Mouse (Mus musculus) midbrain, embryonic 10.5 days (tissue): ENCODE data around the gene Itga3. TPM values are rescaled to one million over a fixed set of nuclear protein-coding genes. Genes with fewer than 3 reads are reported as not detected.

Experiments used
- DNase-seq: peaks from one replicate; pipeline ENCODE4 v3.0.0-alpha.2; 2017; ENCODE audit warnings: low spot score
- H3K27ac ChIP-seq: fragments of 300-500 bp; sonication (generic); replicated peaks from 2 replicates; pipeline ENCODE4 v1.5.1; 2016; ENCODE audit warnings: mild to moderate bottlenecking
- H3K27me3 ChIP-seq: fragments of 300-500 bp; sonication (generic); 2 replicates; pipeline ENCODE4 v1.6.1; 2016; ENCODE audit warnings: low read depth, mild to moderate bottlenecking; ENCODE audit not compliant: poor library complexity, severe bottlenecking
- H3K36me3 ChIP-seq: fragments of 300-500 bp; sonication (generic); 2 replicates; pipeline ENCODE4 v1.6.1; 2016; ENCODE audit warnings: mild to moderate bottlenecking, moderate library complexity
- H3K4me1 ChIP-seq: fragments of 300-500 bp; sonication (generic); 2 replicates; pipeline ENCODE4 v1.6.1; 2016
- H3K4me3 ChIP-seq: fragments of 300-500 bp; sonication (generic); 2 replicates; pipeline ENCODE4 v1.5.1; 2016; ENCODE audit warnings: mild to moderate bottlenecking, moderate library complexity
- H3K9me3 ChIP-seq: fragments of 300-500 bp; sonication (generic); replicated peaks from 2 replicates; pipeline ENCODE4 v1.6.1; 2016; ENCODE audit warnings: mild to moderate bottlenecking
- WGBS: fragments of 180-500 bp; shearing (Covaris S2); methylation state at CpG from one replicate; pipeline ENCODE4 v1.1.7; 2016; 5-methylcytosine and 5-hydroxymethylcytosine counted together
- polyA plus RNA-seq: library from polyadenylated mRNA; unstranded; fragments of >200 nt; fragmentation: Nextera tagmentation; extraction: Ambion mirVana; gene quantifications from 2 replicates; pipeline ENCODE4 v1.2.1, GENCODE M21; 2016

The Itga3 gene
- polyA plus RNA-seq, 1 experiment from 2014 or later, result 5.4 TPM

DNA sequence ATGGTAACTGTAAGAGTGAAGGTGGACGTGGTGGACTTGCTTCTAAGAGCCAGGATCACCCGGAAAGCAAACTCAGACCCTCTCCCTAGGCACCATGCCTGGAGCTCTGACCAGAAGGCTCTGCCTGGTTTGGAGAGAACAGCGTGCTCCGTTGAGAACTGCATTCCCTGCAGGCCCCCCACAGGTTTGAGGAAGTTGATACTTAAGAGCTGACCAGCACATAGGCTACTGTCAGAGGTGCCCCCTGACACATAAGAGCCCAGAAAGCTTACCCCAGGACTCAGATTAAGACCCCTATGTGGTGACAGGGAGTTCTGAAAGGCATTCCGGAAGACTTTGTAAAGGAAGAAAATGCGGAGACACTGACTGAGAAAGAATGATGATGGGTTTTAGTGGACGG, 11.7 kb upstream of the Itga3 start:
- Histone ChIP-seq H3K9me3 (no peaks in the 10 kb centered on the region), H3K27ac (no peak overlapping the region), H3K4me3 (no peak overlapping the region), H3K27me3 (0 out of 2 replicates have a peak, but pooled peaks cover 6% of the 10 kb centered on the region), H3K36me3 (no peaks in the 10 kb centered on the region), H3K4me1 (peaks cover 46% of the 10 kb centered on the region)
- 58% methylated on average over 7 of the region's 7 CpGs for WGBS
- no peak for DNase-seq

DNA sequence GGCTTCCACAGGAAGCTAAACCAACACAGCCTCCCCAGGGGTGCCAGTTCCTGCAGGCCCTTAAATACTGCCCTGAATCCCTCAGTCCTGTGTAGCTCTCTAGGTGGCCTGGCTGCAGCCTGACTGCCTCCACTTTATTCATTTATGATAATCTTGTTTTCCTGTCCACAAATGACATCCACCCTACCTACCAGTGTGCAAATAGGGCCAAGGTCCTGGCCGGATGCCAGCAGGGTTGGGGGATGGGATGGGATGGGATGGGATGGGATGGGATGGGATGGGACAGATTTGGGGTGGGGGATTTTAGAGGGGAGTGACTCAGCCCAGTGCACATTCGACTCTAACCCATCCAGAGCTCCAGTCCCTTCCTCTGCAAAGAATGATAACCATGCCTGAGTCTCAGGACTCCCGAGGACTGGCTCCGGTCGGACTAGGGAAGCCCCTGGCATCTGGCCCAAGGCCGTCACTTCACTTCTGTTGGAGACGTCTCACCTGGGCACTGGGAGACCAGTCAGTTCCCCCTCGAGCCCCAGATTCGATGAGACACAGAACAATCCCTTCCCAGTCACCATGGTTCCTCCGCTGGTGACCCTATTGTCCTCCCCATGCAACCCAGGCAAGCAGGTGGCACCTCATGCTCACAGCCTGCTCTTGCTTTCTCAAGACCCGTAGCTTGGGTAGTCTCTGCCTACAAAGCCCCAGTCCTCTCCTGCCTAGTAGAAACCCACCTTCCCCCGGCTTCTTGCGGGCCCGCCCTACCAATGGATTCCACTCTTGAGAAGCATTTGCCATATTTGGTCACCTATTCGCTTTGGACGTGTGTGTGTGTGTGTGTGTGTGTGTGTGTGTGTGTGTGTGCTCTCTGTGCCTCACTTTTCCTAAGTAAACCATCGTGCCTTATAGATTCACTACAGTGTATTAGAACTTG, 11.0 kb upstream of the Itga3 start:
- H3K4me3 ChIP-seq, result no peak overlapping the region
- H3K27me3 ChIP-seq, result 0 out of 2 replicates have a peak, but pooled peaks cover 6% of the 10 kb centered on the region
- H3K36me3 ChIP-seq, result no peaks in the 10 kb centered on the region
- H3K4me1 ChIP-seq, result peaks cover 46% of the 10 kb centered on the region
- peak overlapping the region; percentile 29; the same call in 1 of the 2 replicates for H3K27ac ChIP-seq
- 70% methylated on average over 17 of the region's 17 CpGs for WGBS
- DNase-seq, result no peak
- no peaks in the 10 kb centered on the region for H3K9me3 ChIP-seq

DNA sequence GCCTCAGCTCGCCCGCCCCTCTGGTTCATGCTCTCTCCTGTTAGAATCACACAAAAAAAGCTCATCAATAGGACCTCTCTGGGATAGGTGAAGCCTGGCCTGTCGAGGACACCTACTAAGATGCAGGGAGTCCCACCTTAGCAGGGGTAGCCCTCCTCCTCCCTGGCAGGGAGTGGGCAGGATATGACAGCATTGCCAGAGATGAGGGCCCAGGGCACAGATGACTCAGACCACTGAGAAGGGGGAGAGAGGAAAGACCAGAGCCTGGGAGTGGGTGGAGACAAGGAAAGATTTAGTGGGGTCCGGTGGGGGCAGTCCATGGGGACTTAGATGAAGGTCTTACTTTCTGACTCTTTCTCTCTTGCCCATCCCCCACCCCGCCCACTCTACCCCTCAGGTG, 9.6 kb upstream of the Itga3 start:
- DNase-seq, result no peak
- 55% methylated on average over 5 of the region's 5 CpGs for WGBS
- Histone ChIP-seq H3K36me3 (no peaks in the 10 kb centered on the region), H3K4me1 (peaks cover 46% of the 10 kb centered on the region), H3K9me3 (no peaks in the 10 kb centered on the region), H3K27ac (peak overlapping the region; percentile 68), H3K4me3 (no peak overlapping the region), H3K27me3 (peaks cover 6% of the 10 kb centered on the region; the same call in 1 of the 2 replicates)

DNA sequence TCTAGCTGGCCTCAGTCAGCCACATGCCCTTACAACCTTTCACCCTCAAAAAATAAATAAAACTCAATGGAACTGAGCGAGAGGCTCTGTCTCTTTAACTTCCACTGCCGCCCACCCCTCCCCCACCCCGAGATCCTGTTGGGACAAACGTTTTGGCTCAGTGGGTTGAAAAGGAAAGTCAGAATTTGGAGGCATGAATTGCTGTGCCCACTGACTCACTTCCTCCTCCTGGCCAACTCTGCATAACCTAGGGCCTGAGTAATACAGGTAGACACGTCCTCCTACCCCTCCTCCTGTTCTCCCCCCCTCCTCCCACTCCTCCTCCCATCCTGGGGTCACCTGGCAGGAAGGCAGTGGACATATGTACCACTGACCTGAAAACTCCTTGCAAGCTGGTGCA, 9.1 kb upstream of the Itga3 start:
- DNase-seq, result no peak
- H3K36me3 ChIP-seq, result no peaks in the 10 kb centered on the region
- H3K9me3 ChIP-seq, result no peaks in the 10 kb centered on the region
- peaks cover 46% of the 10 kb centered on the region for H3K4me1 ChIP-seq
- H3K27ac ChIP-seq, result peak overlapping the region; percentile 68
- WGBS, result 18% methylated on average over 5 of the region's 5 CpGs
- peaks cover 6% of the 10 kb centered on the region; the same call in 1 of the 2 replicates for H3K27me3 ChIP-seq
- no peak overlapping the region for H3K4me3 ChIP-seq

DNA sequence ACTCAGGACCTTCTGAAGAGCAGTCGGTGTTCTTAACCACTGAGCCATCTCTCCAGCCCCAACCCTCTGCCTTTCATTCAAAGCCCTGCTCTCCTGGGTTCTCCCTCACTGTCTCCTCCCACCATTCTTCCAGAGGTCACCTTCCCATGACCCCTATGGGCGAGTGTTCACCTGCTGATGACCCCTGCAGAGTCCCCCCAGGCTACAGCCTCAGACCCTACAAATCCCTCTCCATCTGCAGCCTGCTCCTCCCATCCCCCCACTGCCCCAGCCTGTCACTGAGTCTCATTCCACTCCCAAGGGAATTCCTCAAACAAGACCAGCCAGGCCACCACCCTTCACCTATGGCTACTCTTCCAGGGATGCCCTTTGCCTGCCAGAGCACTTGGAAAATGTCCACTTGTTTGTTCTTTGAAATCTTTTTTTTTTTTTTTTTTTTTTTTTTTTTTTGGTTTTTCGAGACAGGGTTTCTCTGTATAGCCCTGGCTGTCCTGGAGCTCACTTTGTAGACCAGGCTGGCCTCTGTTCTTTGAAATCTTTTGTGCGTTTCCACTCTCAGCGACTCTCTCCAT, 8.3 kb upstream of the Itga3 start:
- Histone ChIP-seq H3K9me3 (no peaks in the 10 kb centered on the region), H3K36me3 (no peaks in the 10 kb centered on the region), H3K27ac (no peak overlapping the region), H3K4me1 (peaks cover 46% of the 10 kb centered on the region), H3K4me3 (no peak overlapping the region), H3K27me3 (peaks cover 10% of the 10 kb centered on the region)
- 38% methylated on average over 5 of the region's 5 CpGs for WGBS
- peak; percentile 47 for DNase-seq

DNA sequence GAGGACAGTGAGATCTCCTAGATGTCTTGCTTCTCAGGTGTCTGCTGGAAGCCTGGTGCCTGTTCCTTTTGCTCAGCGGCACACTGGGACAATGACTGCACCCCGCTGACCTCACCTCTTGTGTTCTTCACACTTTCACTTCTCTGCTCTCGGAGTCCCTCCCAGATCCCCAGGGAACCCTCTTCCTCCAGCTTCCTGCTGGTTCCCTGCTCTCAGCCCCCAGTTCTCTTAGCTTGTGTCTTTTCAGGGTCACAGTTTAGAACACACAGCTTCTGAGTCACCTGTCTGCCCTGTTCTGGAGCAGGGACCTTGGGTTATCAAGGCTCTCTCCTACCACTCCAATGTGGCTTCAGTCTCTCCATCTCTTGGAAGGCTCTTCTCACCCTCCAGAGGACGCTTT, 7.6 kb upstream of the Itga3 start:
- H3K4me1 ChIP-seq, result peaks cover 45% of the 10 kb centered on the region

DNA sequence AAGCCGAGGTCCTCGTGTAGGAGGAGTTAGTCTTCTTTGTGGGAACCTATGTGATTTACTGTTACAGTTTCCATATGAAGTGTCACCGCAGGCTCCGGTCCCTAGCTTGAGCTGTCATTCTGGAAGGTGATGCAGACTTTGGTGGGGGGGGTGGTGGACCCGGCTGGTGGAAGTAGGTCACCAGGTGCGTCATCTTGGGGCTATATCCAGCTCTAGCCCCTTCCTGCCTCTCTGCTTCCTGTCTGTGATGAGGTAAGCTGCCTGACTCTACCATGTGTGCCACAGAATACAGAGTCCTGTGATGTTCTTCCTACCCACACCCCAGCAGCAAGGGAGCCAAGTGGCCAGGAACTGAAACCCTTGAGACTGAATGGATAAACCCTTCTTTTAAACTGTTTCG, 6.3 kb upstream of the Itga3 start:
- Histone ChIP-seq H3K9me3 (no peaks in the 10 kb centered on the region), H3K36me3 (no peaks in the 10 kb centered on the region), H3K4me1 (peaks cover 39% of the 10 kb centered on the region), H3K27me3 (peaks cover 30% of the 10 kb centered on the region), H3K27ac (no peak overlapping the region), H3K4me3 (no peak overlapping the region)
- 92% methylated on average over 7 of the region's 7 CpGs for WGBS
- DNase-seq, result no peak

More for the DNA sequence above, 7.6 kb upstream of the Itga3 start:
- H3K4me3 ChIP-seq, result no peak overlapping the region
- WGBS, result 27% methylated on average over 4 of the region's 4 CpGs
- no peaks in the 10 kb centered on the region for H3K36me3 ChIP-seq
- no peak for DNase-seq
- no peak overlapping the region for H3K27ac ChIP-seq
- no peaks in the 10 kb centered on the region for H3K9me3 ChIP-seq
- H3K27me3 ChIP-seq, result peaks cover 18% of the 10 kb centered on the region

DNA sequence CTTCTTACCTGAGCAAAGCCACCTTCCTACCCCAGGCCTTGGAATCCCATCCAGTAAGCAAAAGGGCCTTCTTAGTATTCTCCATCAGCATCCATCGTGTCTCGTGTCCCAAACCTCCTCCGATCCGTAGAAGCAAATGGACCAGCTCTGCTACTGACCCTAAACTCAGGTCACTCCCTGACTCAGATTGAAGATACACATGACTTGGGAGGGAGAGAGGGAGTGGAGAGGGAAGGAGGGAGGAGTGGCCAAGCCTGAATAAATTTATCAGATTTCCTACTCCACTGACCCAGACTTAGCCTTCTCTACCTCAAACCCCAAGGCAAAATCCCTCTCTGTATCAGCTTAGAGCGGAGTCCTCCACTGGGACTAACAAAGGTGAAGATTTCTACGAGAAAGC, 4.2 kb upstream of the Itga3 start:
- Histone ChIP-seq H3K27ac (no peak overlapping the region), H3K4me3 (no peak overlapping the region), H3K4me1 (peaks cover 35% of the 10 kb centered on the region), H3K27me3 (peaks cover 45% of the 10 kb centered on the region), H3K36me3 (no peaks in the 10 kb centered on the region), H3K9me3 (no peaks in the 10 kb centered on the region)
- no peak for DNase-seq
- whole genome bisulfite sequencing, result 85% methylated on average over 6 of the region's 6 CpGs

DNA sequence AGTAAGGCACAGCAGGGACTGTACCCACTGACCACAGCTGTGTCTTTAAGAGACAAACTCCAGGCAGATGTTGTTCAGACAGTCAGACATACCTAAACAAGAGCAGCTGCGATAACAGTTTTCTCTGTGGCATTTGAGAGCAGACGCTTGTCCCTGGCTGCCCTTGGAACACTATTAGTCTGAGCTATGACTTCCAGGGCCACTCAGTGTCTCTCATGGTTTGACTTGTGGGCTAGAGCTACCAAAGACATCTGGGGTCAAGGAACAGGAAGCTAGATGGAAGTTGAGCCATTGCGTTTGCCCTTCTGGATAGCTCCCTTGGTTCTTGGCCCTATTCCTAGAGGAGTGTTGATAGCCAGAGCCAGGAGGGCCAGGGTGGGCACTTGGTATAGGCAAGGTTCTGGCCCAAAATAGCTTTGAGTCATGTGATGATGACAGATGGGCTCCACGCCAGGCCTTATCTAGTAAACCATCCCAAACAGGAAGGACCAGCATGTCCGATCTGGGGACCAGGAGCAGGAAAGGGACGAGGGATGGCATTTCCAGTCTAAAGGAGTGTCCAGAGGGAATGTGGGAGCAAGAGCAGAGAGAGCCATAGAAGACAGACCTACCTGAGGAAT, 2.8 kb upstream of the Itga3 start:
- DNase-seq, result no peak
- H3K27me3 ChIP-seq, result peaks cover 60% of the 10 kb centered on the region
- peaks cover 33% of the 10 kb centered on the region for H3K4me1 ChIP-seq
- H3K4me3 ChIP-seq, result no peak overlapping the region
- no peaks in the 10 kb centered on the region for H3K9me3 ChIP-seq
- 85% methylated on average over 6 of the region's 6 CpGs for WGBS
- no peak overlapping the region for H3K27ac ChIP-seq
- no peaks in the 10 kb centered on the region for H3K36me3 ChIP-seq

DNA sequence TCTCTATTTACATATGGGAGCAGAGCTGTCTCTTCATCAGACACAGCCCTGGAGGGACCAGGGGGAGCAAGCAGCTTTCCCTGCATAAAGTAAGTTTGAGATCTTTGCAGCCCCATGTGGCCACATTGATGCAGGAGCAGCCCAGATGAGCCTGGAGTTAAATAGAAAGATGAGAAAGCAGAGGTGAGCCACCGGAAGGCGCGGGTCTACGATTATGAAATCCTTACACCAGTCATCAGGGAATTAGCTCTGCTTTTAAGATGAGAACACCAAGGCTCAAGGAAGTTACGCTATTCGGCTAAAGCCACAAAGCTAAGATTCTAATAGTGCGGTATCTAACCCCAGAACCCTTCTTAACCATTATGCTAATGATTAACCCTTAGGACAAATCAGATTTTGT, 1.4 kb upstream of the Itga3 start:
- peaks cover 71% of the 10 kb centered on the region for H3K27me3 ChIP-seq
- no peaks in the 10 kb centered on the region for H3K36me3 ChIP-seq
- 65% methylated on average over 7 of the region's 7 CpGs for WGBS
- no peaks in the 10 kb centered on the region for H3K9me3 ChIP-seq
- DNase-seq, result no peak
- peaks cover 27% of the 10 kb centered on the region for H3K4me1 ChIP-seq
- H3K27ac ChIP-seq, result no peak overlapping the region
- H3K4me3 ChIP-seq, result no peak overlapping the region

DNA sequence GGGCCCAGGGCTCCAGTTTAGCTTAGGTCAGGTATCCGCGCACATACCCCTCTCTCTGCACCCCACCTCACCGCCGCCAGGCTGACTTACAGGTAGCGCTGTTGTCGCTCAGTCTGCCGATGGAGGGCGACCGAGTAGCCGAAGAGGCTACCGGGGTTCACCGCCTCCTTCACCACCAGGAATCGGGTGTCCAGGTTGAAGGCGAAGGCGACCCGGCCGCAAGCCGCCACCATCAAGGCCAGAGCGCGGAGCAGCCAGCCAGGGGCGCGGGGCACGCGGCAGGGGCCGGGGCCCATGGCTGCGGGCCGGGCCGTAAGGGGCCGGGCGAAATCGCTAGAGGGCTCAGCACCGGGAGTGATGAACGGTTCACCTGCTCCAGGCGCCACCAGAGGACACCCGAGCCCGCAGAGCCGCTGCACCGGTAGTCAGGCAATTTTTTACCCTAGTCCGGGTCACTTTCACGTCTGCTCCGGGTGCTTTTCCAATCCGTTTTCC, 513 bp downstream of the Itga3 start:
- WGBS, result under 1% methylated on average over 39 of the region's 42 CpGs
- Histone ChIP-seq H3K27ac (peak overlapping the region; percentile 69), H3K4me3 (peak overlapping the region; percentile 66), H3K4me1 (peaks cover 36% of the 10 kb centered on the region), H3K9me3 (no peaks in the 10 kb centered on the region), H3K27me3 (peaks cover 74% of the 10 kb centered on the region), H3K36me3 (no peaks in the 10 kb centered on the region)
- peak; percentile 64 for DNase-seq

DNA sequence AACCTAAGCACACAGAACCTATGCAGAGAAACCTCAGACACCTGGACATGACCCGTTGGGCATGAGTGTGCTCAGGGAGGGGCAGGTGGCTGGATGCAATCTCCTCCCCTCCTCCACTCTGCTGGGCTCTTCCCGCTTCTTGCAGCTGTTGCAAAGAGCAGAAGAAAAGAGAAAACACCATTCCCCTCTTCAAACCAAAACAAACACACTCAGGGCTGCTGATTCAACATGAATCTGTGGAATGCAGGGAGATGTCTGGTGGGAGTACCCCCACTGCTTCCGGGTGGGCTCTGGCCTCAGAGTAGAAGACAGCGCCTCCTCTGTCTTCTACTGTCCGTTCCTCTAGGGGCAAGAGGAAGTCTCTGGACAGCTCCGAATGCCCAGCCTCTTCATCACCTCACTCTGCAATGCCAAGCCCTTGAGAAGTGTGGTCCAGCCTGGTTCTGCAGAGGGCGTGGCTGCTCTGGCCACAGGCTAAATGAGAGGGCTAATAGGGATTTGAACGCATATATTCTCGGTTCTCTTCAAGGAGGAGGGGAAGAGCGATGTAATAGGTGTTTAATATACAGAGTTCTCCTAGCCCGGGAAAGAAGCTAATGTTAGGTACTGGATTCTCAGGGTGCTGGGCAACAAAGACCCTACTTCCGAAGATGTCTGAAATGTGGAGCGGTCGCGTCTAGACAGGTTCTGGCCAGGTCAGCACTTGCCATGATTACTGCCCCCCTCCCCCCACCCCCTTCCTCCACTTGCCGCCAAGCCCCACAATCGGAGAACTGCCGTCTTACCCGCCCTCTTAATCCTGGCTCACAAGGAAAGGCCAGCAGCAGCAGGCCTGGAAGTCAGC, 1.2 kb downstream of the Itga3 start:
- DNase-seq, result no peak
- Histone ChIP-seq H3K4me1 (peaks cover 37% of the 10 kb centered on the region), H3K4me3 (peak overlapping the region; percentile 66), H3K27me3 (peaks cover 74% of the 10 kb centered on the region), H3K9me3 (no peaks in the 10 kb centered on the region), H3K27ac (peak overlapping the region; percentile 69), H3K36me3 (no peaks in the 10 kb centered on the region)
- 8% methylated on average over 19 of the region's 19 CpGs for WGBS
